Mouse (Mus musculus) T-cell, adult 2 months (primary cell): Measurements from ENCODE around the gene Cnbd2.

Source experiments
- DNase-seq: peaks from one replicate; pipeline ENCODE4 v3.0.0; 2022; ENCODE audit warnings: low spot score

Cnbd2 gene

GRCm38 (mm10) chr2:156311841-156312291, 233 bp upstream of the Cnbd2 start:
- no peak for DNase-seq

- no peak for DNase-seq
Observed at GRCm38 (mm10) chr2:156313153-156313552, 1.1 kb downstream of the Cnbd2 start.

- DNase-seq = no peak
Observed at GRCm38 (mm10) chr2:156314811-156315210, 2.7 kb downstream of the Cnbd2 start.

GRCm38 (mm10) chr2:156318491-156318890, 6.4 kb downstream of the Cnbd2 start:
- DNase-seq = no peak

GRCm38 (mm10) chr2:156321538-156321937, 9.4 kb downstream of the Cnbd2 start:
- DNase-seq = no peak

- no peak for DNase-seq
Observed at GRCm38 (mm10) chr2:156324116-156324588, 12.1 kb downstream of the Cnbd2 start.

- DNase-seq = no peak
Observed at GRCm38 (mm10) chr2:156324681-156325080, 12.6 kb downstream of the Cnbd2 start.

- no peak for DNase-seq
Observed at GRCm38 (mm10) chr2:156330681-156331080, 18.6 kb downstream of the Cnbd2 start.

GRCm38 (mm10) chr2:156331446-156331965, 19.4 kb downstream of the Cnbd2 start:
- DNase-seq = no peak

GRCm38 (mm10) chr2:156340078-156340477, 28.0 kb downstream of the Cnbd2 start:
- no peak for DNase-seq

GRCm38 (mm10) chr2:156344775-156345532, 32.9 kb downstream of the Cnbd2 start:
- DNase-seq = no peak

- no peak for DNase-seq
Observed at GRCm38 (mm10) chr2:156348812-156349211, 36.7 kb downstream of the Cnbd2 start.

- DNase-seq = no peak
Observed at GRCm38 (mm10) chr2:156349286-156349848, 37.3 kb downstream of the Cnbd2 start.

GRCm38 (mm10) chr2:156351243-156351642, 39.1 kb downstream of the Cnbd2 start:
- DNase-seq = no peak

- DNase-seq = no peak
Observed at GRCm38 (mm10) chr2:156352413-156353165, 40.5 kb downstream of the Cnbd2 start.

- DNase-seq = no peak
Observed at GRCm38 (mm10) chr2:156353265-156353692, 41.2 kb downstream of the Cnbd2 start.

- DNase-seq = no peak
Observed at GRCm38 (mm10) chr2:156356031-156356430, 43.9 kb downstream of the Cnbd2 start.

GRCm38 (mm10) chr2:156368465-156368864, 56.4 kb downstream of the Cnbd2 start:
- no peak for DNase-seq

GRCm38 (mm10) chr2:156370896-156371295, 58.8 kb downstream of the Cnbd2 start:
- no peak for DNase-seq

GRCm38 (mm10) chr2:156376956-156377355, 64.9 kb downstream of the Cnbd2 start:
- DNase-seq = no peak

GRCm38 (mm10) chr2:156379929-156380328, 67.8 kb downstream of the Cnbd2 start:
- DNase-seq = no peak

GRCm38 (mm10) chr2:156381350-156381749, 69.3 kb downstream of the Cnbd2 start:
- no peak for DNase-seq
